Mouse (Mus musculus): ENCODE data around the gene Rabgap1l. TPM values are rescaled to one million over a fixed set of nuclear protein-coding genes. Genes with fewer than 3 reads are reported as not detected.

Gene Rabgap1l
- polyA plus RNA-seq, 1 experiment = 65.2 TPM

GRCm38 (mm10) chr1:160579309-160580233, 213.4 kb downstream of the Rabgap1l start:
- peak overlapping the region; percentile 67 for H3K4me3 ChIP-seq (ENCODE audit: insufficient read depth, low read length)
- no peaks in the 10 kb centered on the region for H3K4me1 ChIP-seq (ENCODE audit: control insufficient read depth, insufficient read depth, low read length)
- no peak overlapping the region for H3K27ac ChIP-seq (ENCODE audit: insufficient read depth, low read length)
- TF ChIP-seq CTCF (IDR thresholded peaks at IDR 0.05; ENCODE audit: extremely low read depth, insufficient read depth, low read length) (no peak), POLR2A (IDR thresholded peaks at IDR 0.05; ENCODE audit: extremely low read depth, insufficient read depth, low read length) (0 out of 2 replicates have a peak, but pooled peaks have one; percentile 34)

- Histone ChIP-seq H3K4me1 (ENCODE audit: control insufficient read depth, insufficient read depth, low read length) (no peaks in the 10 kb centered on the region), H3K27ac (ENCODE audit: insufficient read depth, low read length) (no peak overlapping the region), H3K4me3 (ENCODE audit: insufficient read depth, low read length) (peak overlapping the region; percentile 3; the same call in 1 of the 2 replicates)
- TF ChIP-seq POLR2A (IDR thresholded peaks at IDR 0.05; ENCODE audit: extremely low read depth, insufficient read depth, low read length) (no peak), CTCF (IDR thresholded peaks at IDR 0.05; ENCODE audit: extremely low read depth, insufficient read depth, low read length) (no peak)
Measured at GRCm38 (mm10) chr1:160576124-160576523, 216.9 kb downstream of the Rabgap1l start.

GRCm38 (mm10) chr1:160574039-160574438, 219.0 kb downstream of the Rabgap1l start:
- Histone ChIP-seq H3K4me3 (ENCODE audit: insufficient read depth, low read length) (no peak overlapping the region), H3K4me1 (ENCODE audit: control insufficient read depth, insufficient read depth, low read length) (no peaks in the 10 kb centered on the region), H3K27ac (ENCODE audit: insufficient read depth, low read length) (no peak overlapping the region)
- TF ChIP-seq CTCF (IDR thresholded peaks at IDR 0.05; ENCODE audit: extremely low read depth, insufficient read depth, low read length) = no peak
- no peak for TF ChIP-seq POLR2A (IDR thresholded peaks at IDR 0.05; ENCODE audit: extremely low read depth, insufficient read depth, low read length)

- no peak overlapping the region for H3K27ac ChIP-seq (ENCODE audit: insufficient read depth, low read length)
- TF ChIP-seq POLR2A (IDR thresholded peaks at IDR 0.05; ENCODE audit: extremely low read depth, insufficient read depth, low read length) (no peak), CTCF (IDR thresholded peaks at IDR 0.05; ENCODE audit: extremely low read depth, insufficient read depth, low read length) (no peak)
- no peaks in the 10 kb centered on the region for H3K4me1 ChIP-seq (ENCODE audit: control insufficient read depth, insufficient read depth, low read length)
- no peak overlapping the region for H3K4me3 ChIP-seq (ENCODE audit: insufficient read depth, low read length)
Measured at GRCm38 (mm10) chr1:160566458-160566857, 226.6 kb downstream of the Rabgap1l start.

GRCm38 (mm10) chr1:160561381-160561780, 231.6 kb downstream of the Rabgap1l start:
- H3K27ac ChIP-seq (ENCODE audit: insufficient read depth, low read length) = no peak overlapping the region
- H3K4me1 ChIP-seq (ENCODE audit: control insufficient read depth, insufficient read depth, low read length) = no peaks in the 10 kb centered on the region
- peak; percentile 56 for TF ChIP-seq CTCF (IDR thresholded peaks at IDR 0.05; ENCODE audit: extremely low read depth, insufficient read depth, low read length)
- TF ChIP-seq POLR2A (IDR thresholded peaks at IDR 0.05; ENCODE audit: extremely low read depth, insufficient read depth, low read length) = no peak
- H3K4me3 ChIP-seq (ENCODE audit: insufficient read depth, low read length) = no peak overlapping the region

GRCm38 (mm10) chr1:160550636-160551035, 242.4 kb downstream of the Rabgap1l start:
- Histone ChIP-seq H3K27ac (ENCODE audit: insufficient read depth, low read length) (no peak overlapping the region), H3K4me3 (ENCODE audit: insufficient read depth, low read length) (no peak overlapping the region), H3K4me1 (ENCODE audit: control insufficient read depth, insufficient read depth, low read length) (peaks cover 4% of the 10 kb centered on the region)
- no peak for TF ChIP-seq CTCF (IDR thresholded peaks at IDR 0.05; ENCODE audit: extremely low read depth, insufficient read depth, low read length)
- no peak for TF ChIP-seq POLR2A (IDR thresholded peaks at IDR 0.05; ENCODE audit: extremely low read depth, insufficient read depth, low read length)

- Histone ChIP-seq H3K4me3 (ENCODE audit: insufficient read depth, low read length) (no peak overlapping the region), H3K4me1 (ENCODE audit: control insufficient read depth, insufficient read depth, low read length) (peaks cover 4% of the 10 kb centered on the region), H3K27ac (ENCODE audit: insufficient read depth, low read length) (peak overlapping the region; percentile 69)
- TF ChIP-seq POLR2A (IDR thresholded peaks at IDR 0.05; ENCODE audit: extremely low read depth, insufficient read depth, low read length) = no peak
- no peak for TF ChIP-seq CTCF (IDR thresholded peaks at IDR 0.05; ENCODE audit: extremely low read depth, insufficient read depth, low read length)
Measured at GRCm38 (mm10) chr1:160547934-160548876, 244.8 kb downstream of the Rabgap1l start.

GRCm38 (mm10) chr1:160535649-160536048, 257.4 kb downstream of the Rabgap1l start:
- H3K27ac ChIP-seq (ENCODE audit: insufficient read depth, low read length) = no peak overlapping the region
- H3K4me1 ChIP-seq (ENCODE audit: control insufficient read depth, insufficient read depth, low read length) = peaks cover 6% of the 10 kb centered on the region
- TF ChIP-seq POLR2A (IDR thresholded peaks at IDR 0.05; ENCODE audit: extremely low read depth, insufficient read depth, low read length) = no peak
- no peak for TF ChIP-seq CTCF (IDR thresholded peaks at IDR 0.05; ENCODE audit: extremely low read depth, insufficient read depth, low read length)

More at GRCm38 (mm10) chr1:160535649-160536048, 257.4 kb downstream of the Rabgap1l start:
- H3K4me3 ChIP-seq (ENCODE audit: insufficient read depth, low read length) = no peak overlapping the region

All from cortical plate, adult 2 months (tissue).